Mouse (Mus musculus) olfactory bulb, adult 2 months (tissue): Measurements from ENCODE around the gene Ell.

Experiments used
- CTCF ChIP-seq: fragments of 200-500 bp; IDR thresholded peaks from 2 replicates; pipeline ENCODE4 v1.5.1; 2012; ENCODE audit warnings: low read depth, mild to moderate bottlenecking, low read length, moderate library complexity; ENCODE audit not compliant: insufficient read depth
- POLR2A ChIP-seq: fragments of 200-500 bp; IDR thresholded peaks from 2 replicates; pipeline ENCODE4 v1.6.1; 2012; ENCODE audit warnings: mild to moderate bottlenecking, low read depth, low read length, moderate library complexity; ENCODE audit not compliant: insufficient read depth

- TF ChIP-seq CTCF = no peak
- no peak for TF ChIP-seq POLR2A
Measured at GRCm38 (mm10) chr8:70615281-70615680, 76.0 kb downstream of the Ell start.
